Mouse (Mus musculus) neural tube, embryonic 12.5 days (tissue): ENCODE data around the gene Gm14190. TPM values are rescaled to one million over a fixed set of nuclear protein-coding genes. Genes with fewer than 3 reads are reported as not detected.
"Not testable (repeated sequence)": the region's sequence is repeated elsewhere in the genome, so short reads cannot be mapped to it uniquely, and the experiment has no call there.

ENCODE experiments used
- ATAC-seq: fragments of 200-750 bp; cut with Nextera tagmentation; 2 replicates; pipeline ENCODE4 v1.8.0; 2017; ENCODE audit warnings: low read depth, mild to moderate bottlenecking, moderate TSS enrichment, moderate library complexity; ENCODE audit not compliant: low FRiP score
- H3K27ac ChIP-seq: fragments of 300-500 bp; sonication (generic); 2 replicates; pipeline ENCODE4 v1.5.1; 2016
- H3K27me3 ChIP-seq: fragments of 300-500 bp; sonication (generic); replicated peaks from 2 replicates; pipeline ENCODE4 v1.6.1; 2016; ENCODE audit warnings: mild to moderate bottlenecking
- H3K36me3 ChIP-seq: fragments of 300-500 bp; sonication (generic); 2 replicates; pipeline ENCODE4 v1.6.1; 2016; ENCODE audit warnings: mild to moderate bottlenecking
- H3K4me1 ChIP-seq: fragments of 300-500 bp; sonication (generic); 2 replicates; pipeline ENCODE4 v1.6.1; 2016
- H3K4me2 ChIP-seq: fragments of 300-500 bp; sonication (generic); replicated peaks from 2 replicates; pipeline ENCODE4 v1.6.1; 2016; ENCODE audit warnings: mild to moderate bottlenecking
- H3K4me3 ChIP-seq: fragments of 300-500 bp; sonication (generic); 2 replicates; pipeline ENCODE4 v1.5.1; 2016
- H3K9ac ChIP-seq: fragments of 300-500 bp; sonication (generic); 2 replicates; pipeline ENCODE4 v1.6.1; 2016; ENCODE audit warnings: mild to moderate bottlenecking
- H3K9me3 ChIP-seq: fragments of 300-500 bp; sonication (generic); 2 replicates; pipeline ENCODE4 v1.6.1; 2016; ENCODE audit warnings: mild to moderate bottlenecking
- WGBS: fragments of 180-500 bp; shearing (Covaris S2); methylation state at CpG from one replicate; pipeline ENCODE4 v1.1.7; 2016; 5-methylcytosine and 5-hydroxymethylcytosine counted together
- polyA plus RNA-seq: library from polyadenylated mRNA; unstranded; fragments of >200 nt; fragmentation: Nextera tagmentation; extraction: Ambion mirVana; gene quantifications from 2 replicates; pipeline ENCODE4 v1.2.1, GENCODE M21; 2016

The Gm14190 gene
- not detected in 2 replicates for polyA plus RNA-seq

GRCm38 (mm10) chr11:99690463-99690862 is at the start of gene Gm14190:
TSS of gene Gm14190 (minus strand) at chr11:99690740.
- no peak for ATAC-seq
- no peak within 1 kb of the TSS for H3K27ac ChIP-seq
- no peaks in the 10 kb centered on the region for H3K4me1 ChIP-seq
- no peaks in the 10 kb centered on the region for H3K36me3 ChIP-seq
- no peak within 1 kb of the TSS for H3K4me2 ChIP-seq
- H3K9me3 ChIP-seq, result no peaks in the 10 kb centered on the region
- WGBS, result 80% methylated on average over 1 of the region's 1 CpGs
- no peak within 1 kb of the TSS for H3K9ac ChIP-seq
- H3K27me3 ChIP-seq, result no peaks in the 10 kb centered on the region
- H3K4me3 ChIP-seq, result no peak within 1 kb of the TSS

DNA sequence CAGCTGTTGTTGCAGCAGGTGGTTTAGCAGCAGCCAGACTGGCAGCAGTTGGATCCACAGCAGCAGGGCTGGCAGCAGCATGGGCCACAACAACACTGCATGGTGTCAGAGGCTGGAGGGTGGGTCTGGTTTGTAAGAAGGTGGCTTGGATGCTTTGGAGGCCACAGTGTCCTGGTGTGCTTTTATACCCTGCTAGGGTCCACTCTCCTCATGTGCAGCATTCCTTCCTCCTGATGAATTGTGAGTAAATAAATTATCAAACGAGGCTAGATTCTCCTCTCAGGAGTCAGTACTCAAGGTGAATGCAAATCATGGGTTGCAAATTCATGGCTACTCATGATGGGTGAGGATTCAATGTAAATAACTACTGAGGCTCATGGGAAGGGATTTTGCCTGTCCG is 43.6 kb upstream of the Gm14190 start, which contains the start of gene Gm14180:
TSS of gene Gm14180 (minus strand) at position 101 of the 400 bp plus-strand sequence.
- ATAC-seq, result no peak
- Histone ChIP-seq H3K27ac (no peak within 1 kb of the TSS), H3K9me3 (no peaks in the 10 kb centered on the region), H3K9ac (no peak within 1 kb of the TSS), H3K36me3 (no peaks in the 10 kb centered on the region), H3K4me2 (no peak within 1 kb of the TSS), H3K27me3 (no peaks in the 10 kb centered on the region), H3K4me3 (no peak within 1 kb of the TSS), H3K4me1 (no peaks in the 10 kb centered on the region)
- 72% methylated on average over 2 of the region's 2 CpGs for WGBS

DNA sequence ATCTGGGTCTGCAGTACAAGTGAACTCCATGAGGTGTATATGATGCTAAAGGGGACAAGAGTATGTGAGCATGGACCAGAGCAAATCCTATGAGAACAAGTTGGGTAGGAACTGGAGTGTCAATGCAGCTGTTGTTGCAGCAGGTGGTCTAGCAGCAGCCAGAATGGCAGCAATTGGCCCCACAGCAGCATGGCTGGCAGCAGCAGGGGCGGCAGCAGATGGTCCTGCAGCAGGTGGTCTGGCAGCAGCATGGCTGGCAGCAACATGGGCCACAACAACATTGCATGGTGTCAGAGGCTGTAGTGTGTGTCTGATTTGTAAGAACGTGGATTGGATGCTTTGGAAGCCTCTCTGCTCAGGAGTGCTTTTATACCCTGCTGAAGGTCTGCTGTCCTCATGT is 33.5 kb upstream of the Gm14190 start:
- 83% methylated on average over 2 of the region's 2 CpGs for WGBS
- Histone ChIP-seq H3K36me3 (no peaks in the 10 kb centered on the region), H3K9ac (no peak overlapping the region), H3K9me3 (no peaks in the 10 kb centered on the region), H3K4me3 (no peak overlapping the region), H3K4me2 (no peak overlapping the region), H3K4me1 (no peaks in the 10 kb centered on the region), H3K27me3 (no peaks in the 10 kb centered on the region), H3K27ac (no peak overlapping the region)
- ATAC-seq, result no peak

- Histone ChIP-seq H3K4me3 (no peak overlapping the region), H3K27me3 (no peaks in the 10 kb centered on the region), H3K36me3 (no peaks in the 10 kb centered on the region), H3K4me1 (no peaks in the 10 kb centered on the region), H3K9me3 (no peaks in the 10 kb centered on the region), H3K4me2 (no peak overlapping the region), H3K9ac (no peak overlapping the region), H3K27ac (no peak overlapping the region)
- no peak for ATAC-seq
- WGBS, result 91% methylated on average over 1 of the region's 1 CpGs
Observed at GRCm38 (mm10) chr11:99718759-99719158, 28.2 kb upstream of the Gm14190 start.

- not testable (repeated sequence) for H3K27ac ChIP-seq, H3K9me3 ChIP-seq, ATAC-seq, H3K4me1 ChIP-seq, H3K4me3 ChIP-seq, H3K4me2 ChIP-seq, H3K36me3 ChIP-seq, H3K27me3 ChIP-seq, H3K9ac ChIP-seq
- WGBS, result 88% methylated on average over 1 of the region's 1 CpGs
Observed at GRCm38 (mm10) chr11:99685235-99685634, 5.3 kb downstream of the Gm14190 start.

- Histone ChIP-seq H3K27me3 (no peaks in the 10 kb centered on the region), H3K4me3 (no peak overlapping the region)
- WGBS, result 94% methylated on average over 2 of the region's 2 CpGs
Observed at GRCm38 (mm10) chr11:99683481-99683880, 7.1 kb downstream of the Gm14190 start.

DNA sequence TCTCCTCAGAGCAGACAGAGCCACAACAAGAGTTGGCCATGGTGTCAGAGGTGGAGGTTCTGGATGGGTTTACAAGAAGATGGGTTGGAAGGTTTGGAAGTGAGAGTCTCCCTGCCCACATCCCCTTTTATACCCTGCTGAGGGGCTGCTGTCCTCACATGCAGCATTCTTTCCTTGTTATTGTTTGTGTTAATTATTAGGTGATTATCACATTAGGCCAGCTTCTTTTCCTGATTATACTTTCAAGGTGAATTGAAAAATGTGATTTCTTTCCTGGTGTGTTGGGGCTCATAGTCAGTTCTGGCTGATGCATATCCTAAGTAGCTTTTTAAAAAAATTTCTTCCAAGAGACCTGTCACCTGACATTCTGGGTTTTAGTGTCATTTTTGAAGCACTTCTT is 24.7 kb downstream of the Gm14190 start, which contains the start of gene Krtap4-6:
TSS of gene Krtap4-6 (minus strand) at position 101 of the 400 bp plus-strand sequence.
- Histone ChIP-seq H3K4me1 (no peaks in the 10 kb centered on the region), H3K9ac (no peak within 1 kb of the TSS), H3K27me3 (no peaks in the 10 kb centered on the region), H3K4me3 (no peak within 1 kb of the TSS), H3K27ac (no peak within 1 kb of the TSS), H3K9me3 (no peaks in the 10 kb centered on the region), H3K36me3 (no peaks in the 10 kb centered on the region), H3K4me2 (no peak within 1 kb of the TSS)
- no peak for ATAC-seq

More at GRCm38 (mm10) chr11:99683481-99683880, 7.1 kb downstream of the Gm14190 start:
- ATAC-seq, result no peak
- Histone ChIP-seq H3K4me2 (no peak overlapping the region), H3K36me3 (no peaks in the 10 kb centered on the region), H3K27ac (no peak overlapping the region), H3K9me3 (no peaks in the 10 kb centered on the region), H3K4me1 (no peaks in the 10 kb centered on the region), H3K9ac (no peak overlapping the region)

GRCm38 (mm10) chr11:99662802-99663201 is 27.7 kb downstream of the Gm14190 start:
- 89% methylated on average over 10 of the region's 10 CpGs for WGBS
- ATAC-seq, result no peak

DNA sequence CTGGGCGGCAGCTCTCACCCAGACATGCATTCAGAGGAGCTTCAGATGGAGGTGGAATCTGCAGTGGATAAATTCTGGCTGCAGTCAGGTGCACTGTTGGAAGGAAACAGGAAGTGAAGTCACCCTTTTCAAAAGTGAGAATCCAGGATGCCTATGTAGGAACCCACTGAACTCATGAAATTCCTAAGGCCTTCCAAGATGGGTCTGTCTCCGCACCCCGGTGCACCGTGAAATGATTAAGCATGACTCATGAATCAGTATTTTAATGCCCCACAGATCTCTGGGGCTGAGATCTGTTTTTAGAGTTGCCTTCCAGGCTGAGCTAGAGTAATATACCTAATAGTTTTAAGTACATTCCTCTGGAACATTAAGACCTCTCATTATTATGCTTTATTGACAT is 31.3 kb downstream of the Gm14190 start:
- Histone ChIP-seq H3K4me3 (no peak overlapping the region), H3K9ac (no peak overlapping the region), H3K27me3 (no peaks in the 10 kb centered on the region), H3K4me1 (no peaks in the 10 kb centered on the region), H3K9me3 (no peaks in the 10 kb centered on the region), H3K36me3 (no peaks in the 10 kb centered on the region), H3K27ac (no peak overlapping the region), H3K4me2 (no peak overlapping the region)
- 87% methylated on average over 4 of the region's 4 CpGs for WGBS
- ATAC-seq, result no peak

More at GRCm38 (mm10) chr11:99662802-99663201, 27.7 kb downstream of the Gm14190 start:
- Histone ChIP-seq H3K9me3 (no peaks in the 10 kb centered on the region), H3K36me3 (no peaks in the 10 kb centered on the region), H3K9ac (no peak overlapping the region), H3K27me3 (no peaks in the 10 kb centered on the region), H3K4me3 (no peak overlapping the region), H3K4me2 (no peak overlapping the region), H3K4me1 (no peaks in the 10 kb centered on the region), H3K27ac (no peak overlapping the region)

GRCm38 (mm10) chr11:99658467-99659010 is 32.0 kb downstream of the Gm14190 start, which contains the start of gene Gm11563:
TSS of gene Gm11563 (minus strand) at chr11:99658960.
- not testable (repeated sequence) for ATAC-seq, H3K27me3 ChIP-seq, H3K4me3 ChIP-seq, H3K27ac ChIP-seq, H3K4me1 ChIP-seq, H3K9me3 ChIP-seq, H3K4me2 ChIP-seq, H3K36me3 ChIP-seq, H3K9ac ChIP-seq
- WGBS, result 61% methylated on average over 10 of the region's 10 CpGs

GRCm38 (mm10) chr11:99657051-99657450 is 33.5 kb downstream of the Gm14190 start:
- Histone ChIP-seq H3K27ac (no peak overlapping the region), H3K36me3 (no peaks in the 10 kb centered on the region), H3K4me3 (no peak overlapping the region), H3K27me3 (no peaks in the 10 kb centered on the region), H3K4me1 (no peaks in the 10 kb centered on the region), H3K9me3 (no peaks in the 10 kb centered on the region), H3K4me2 (no peak overlapping the region), H3K9ac (no peak overlapping the region)
- WGBS, result 39% methylated on average over 5 of the region's 5 CpGs
- no peak for ATAC-seq

DNA sequence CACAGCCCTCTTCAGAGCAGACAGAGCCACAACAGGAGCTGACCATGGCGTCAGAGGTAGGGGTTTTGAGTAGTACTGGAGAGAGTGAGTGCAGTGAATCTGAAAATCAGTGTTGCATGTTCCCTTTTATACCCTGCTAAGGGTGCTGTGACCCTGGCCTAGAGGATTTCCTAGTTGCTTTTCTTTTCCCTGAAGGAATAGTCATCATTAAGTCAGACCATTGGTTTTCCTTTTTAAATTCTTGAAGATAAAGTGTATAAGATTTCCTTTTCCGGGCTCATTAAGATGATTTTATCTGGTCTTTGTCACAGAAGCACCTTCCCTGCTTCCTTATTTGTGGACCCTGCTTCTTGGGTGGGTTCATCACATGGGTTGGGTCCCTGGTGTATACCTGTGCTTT is 40.4 kb downstream of the Gm14190 start, which contains the start of gene Gm11555:
TSS of gene Gm11555 (minus strand) at position 101 of the 400 bp plus-strand sequence.
- H3K4me3 ChIP-seq, result no peak within 1 kb of the TSS
- H3K4me2 ChIP-seq, result no peak within 1 kb of the TSS
- no peaks in the 10 kb centered on the region for H3K9me3 ChIP-seq
- no peak for ATAC-seq
- H3K9ac ChIP-seq, result no peak within 1 kb of the TSS
- WGBS, result 82% methylated on average over 2 of the region's 2 CpGs
- no peaks in the 10 kb centered on the region for H3K36me3 ChIP-seq
- H3K27me3 ChIP-seq, result no peaks in the 10 kb centered on the region
- no peaks in the 10 kb centered on the region for H3K4me1 ChIP-seq
- H3K27ac ChIP-seq, result no peak within 1 kb of the TSS

GRCm38 (mm10) chr11:99646444-99646843 is 44.1 kb downstream of the Gm14190 start:
- Histone ChIP-seq H3K27ac (no peak overlapping the region), H3K4me3 (no peak overlapping the region), H3K4me1 (no peaks in the 10 kb centered on the region), H3K9me3 (no peaks in the 10 kb centered on the region), H3K9ac (no peak overlapping the region), H3K4me2 (no peak overlapping the region), H3K27me3 (no peaks in the 10 kb centered on the region), H3K36me3 (no peaks in the 10 kb centered on the region)
- 92% methylated on average over 15 of the region's 15 CpGs for WGBS
- no peak for ATAC-seq
